Mouse (Mus musculus) spleen, adult 18-20 months (tissue): ENCODE data around the gene Bcl2l13.
A peak's percentile ranks its signal among the peaks of the same experiment; 100 is the strongest.
"Not testable (repeated sequence)": the region's sequence is repeated elsewhere in the genome, so short reads cannot be mapped to it uniquely, and the experiment has no call there.

ENCODE experiments used
- DNase-seq, 2 experiments: peaks; one replicate each; pipeline ENCODE4 v3.0.0; 2022; ENCODE audit warnings: mixed read lengths in 2 of 2

Gene Bcl2l13

GRCm38 (mm10) chr6:120830866-120831608, 5.0 kb upstream of the Bcl2l13 start:
- DNase-seq: no peak

GRCm38 (mm10) chr6:120832097-120832496, 3.9 kb upstream of the Bcl2l13 start:
- DNase-seq: no peak

GRCm38 (mm10) chr6:120834766-120835321, 1.2 kb upstream of the Bcl2l13 start:
- no peak for DNase-seq

GRCm38 (mm10) chr6:120836389-120837151, 558 bp downstream of the Bcl2l13 start:
- DNase-seq: no peak

DNA sequence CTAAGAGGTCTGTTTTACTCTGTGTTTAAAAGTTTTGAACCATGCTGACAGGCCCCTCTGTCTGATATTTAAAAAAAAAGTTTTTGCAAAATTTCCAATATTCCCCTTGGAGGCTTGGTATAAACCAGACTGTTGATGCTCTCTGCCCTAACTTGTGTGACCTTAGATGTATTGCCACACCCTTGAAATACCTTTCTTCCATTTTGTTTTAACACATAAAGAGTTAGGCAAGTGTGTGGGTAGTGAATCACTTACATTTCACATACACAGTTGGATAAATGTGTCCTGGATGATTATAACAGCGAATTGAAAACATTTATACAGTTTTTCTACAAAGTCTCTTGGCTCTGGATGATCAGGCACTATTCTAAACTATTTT, 1.1 kb downstream of the Bcl2l13 start:
- DNase-seq: no peak

DNA sequence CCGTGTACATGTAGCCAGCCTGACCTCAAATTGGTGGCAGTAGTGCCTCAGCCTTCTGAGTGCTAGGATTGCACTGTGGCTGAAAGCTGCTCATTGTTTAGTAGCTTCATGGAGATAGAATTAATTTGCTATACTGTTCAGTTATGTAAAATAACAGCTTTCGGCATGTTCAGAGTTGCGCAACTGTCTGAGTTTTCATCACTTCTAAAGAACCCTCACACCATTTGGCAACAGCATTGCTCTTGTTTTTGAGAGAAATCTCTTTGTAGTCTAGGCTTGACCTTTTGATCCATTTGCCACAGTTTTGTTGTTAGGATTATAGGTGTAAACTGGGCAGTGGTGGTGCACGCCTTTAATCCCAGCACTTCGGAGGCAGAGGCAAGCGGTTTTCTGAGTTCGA, 4.2 kb downstream of the Bcl2l13 start:
- DNase-seq: no peak

DNA sequence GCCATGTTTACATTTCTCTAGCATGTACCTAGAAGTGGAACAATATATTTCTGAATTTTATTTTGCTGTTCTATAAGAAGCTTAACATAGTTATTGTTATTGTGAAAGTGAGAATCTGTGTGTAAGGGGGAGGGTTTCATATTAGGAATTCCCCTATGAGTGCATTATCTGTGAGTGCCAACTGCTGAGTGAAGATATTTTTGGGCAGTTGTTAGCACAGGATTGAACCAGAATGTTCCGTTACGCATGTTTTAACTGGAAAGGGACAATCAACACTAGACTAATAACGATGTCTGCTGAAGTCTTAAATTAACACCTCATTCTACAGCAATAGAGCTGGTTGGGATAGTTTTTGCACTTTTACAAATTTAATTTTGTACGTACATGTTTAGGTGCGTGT, 5.7 kb downstream of the Bcl2l13 start:
- DNase-seq: no peak

GRCm38 (mm10) chr6:120850720-120851119, 14.7 kb downstream of the Bcl2l13 start:
- not testable (repeated sequence) for DNase-seq

- DNase-seq: no peak
These were observed 18.4 kb downstream of the Bcl2l13 start for GRCm38 (mm10) chr6:120854413-120854812.

DNA sequence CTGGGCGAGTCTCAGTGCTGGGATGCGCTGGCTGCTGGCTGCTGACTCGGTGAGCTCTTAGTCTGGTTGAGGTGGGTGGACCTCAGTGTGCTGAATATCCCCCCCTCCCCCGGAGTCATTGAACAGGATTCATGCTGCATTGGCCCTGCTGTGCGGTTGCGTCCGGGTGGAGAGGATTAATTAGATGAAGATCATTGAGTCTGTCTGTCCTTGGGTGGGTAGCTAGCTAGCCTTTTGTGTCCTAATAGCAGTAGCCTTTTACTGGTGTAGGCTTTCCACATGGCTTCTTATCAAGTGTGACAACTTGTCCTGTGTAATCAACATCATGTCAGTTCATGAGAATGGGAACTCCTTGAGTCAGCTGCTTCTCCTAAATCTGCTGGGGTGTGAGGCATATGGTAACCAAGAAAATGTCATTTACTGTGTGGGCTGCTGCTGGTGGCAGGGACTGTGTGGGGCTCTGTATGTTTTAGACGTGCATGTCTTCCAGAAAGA, 22.3 kb downstream of the Bcl2l13 start:
- no peak for DNase-seq

DNA sequence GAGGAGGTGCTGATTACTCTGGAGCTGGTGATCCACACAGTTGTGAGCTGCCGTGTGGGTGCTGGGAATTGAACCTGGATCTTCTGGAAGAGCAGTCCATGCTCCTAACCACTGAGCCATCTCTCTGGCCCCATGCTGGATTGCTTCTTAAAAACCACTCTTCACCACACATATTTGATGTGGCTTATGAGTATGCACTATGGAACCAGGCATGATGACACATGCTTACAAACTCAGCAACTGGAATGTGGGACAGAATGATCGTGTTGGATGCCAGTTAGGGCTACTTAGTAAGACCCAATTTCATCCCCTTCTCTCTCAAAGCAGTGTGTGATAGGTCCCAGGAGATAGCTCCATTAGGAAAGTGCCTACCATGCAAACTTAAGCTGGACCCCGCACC, 24.1 kb downstream of the Bcl2l13 start:
- DNase-seq: no peak

GRCm38 (mm10) chr6:120866051-120866814, 30.2 kb downstream of the Bcl2l13 start:
- DNase-seq: no peak

- no peak for DNase-seq
These were observed 32.8 kb downstream of the Bcl2l13 start for GRCm38 (mm10) chr6:120868824-120869223.

DNA sequence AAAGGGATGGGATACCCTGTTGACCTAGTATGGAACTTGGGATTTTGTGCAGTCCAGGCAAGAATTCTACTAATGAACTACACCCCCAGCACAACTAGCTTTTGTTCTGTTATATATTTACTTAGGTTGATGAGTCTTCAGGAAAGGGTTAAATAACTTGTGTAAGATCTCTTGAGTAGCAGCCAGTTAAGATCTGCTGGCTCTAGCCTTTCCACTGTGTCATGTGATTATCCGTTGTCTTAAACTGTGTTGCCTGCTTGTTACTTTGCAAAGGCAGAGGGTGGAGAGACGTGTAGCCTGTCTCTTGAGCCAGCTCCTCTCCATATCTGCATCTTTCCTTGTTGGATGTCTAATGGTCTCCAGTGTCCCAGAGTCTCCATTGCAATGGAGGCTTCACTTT, 35.3 kb downstream of the Bcl2l13 start:
- no peak for DNase-seq

- no peak for DNase-seq
These were observed 37.9 kb downstream of the Bcl2l13 start for GRCm38 (mm10) chr6:120873874-120874273.

DNA sequence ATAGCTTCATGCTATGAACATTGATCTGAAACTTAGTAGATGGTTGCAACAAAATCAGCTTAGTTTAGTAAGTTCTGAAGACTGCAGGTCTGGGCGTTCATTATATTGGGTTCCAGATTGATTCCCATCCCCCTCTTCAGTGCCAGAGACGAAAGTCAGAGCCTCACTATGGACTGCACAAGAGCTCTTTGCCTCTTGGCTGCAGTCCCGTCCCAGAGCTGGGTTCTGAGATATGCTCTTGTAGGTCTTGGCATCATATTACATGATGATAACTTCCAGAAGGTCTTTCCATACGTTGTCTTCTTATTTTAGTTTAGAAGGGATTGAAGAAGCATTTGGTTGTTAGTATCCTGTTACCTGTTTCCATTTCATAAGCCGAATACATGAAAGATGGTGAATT, 43.0 kb downstream of the Bcl2l13 start:
- no peak for DNase-seq

- no peak for DNase-seq
These were observed 48.4 kb downstream of the Bcl2l13 start for GRCm38 (mm10) chr6:120884436-120884835.

- no peak for DNase-seq
These were observed 50.7 kb downstream of the Bcl2l13 start for GRCm38 (mm10) chr6:120886696-120887095.

- DNase-seq: no peak
These were observed 58.1 kb downstream of the Bcl2l13 start for GRCm38 (mm10) chr6:120894089-120894488.

DNA sequence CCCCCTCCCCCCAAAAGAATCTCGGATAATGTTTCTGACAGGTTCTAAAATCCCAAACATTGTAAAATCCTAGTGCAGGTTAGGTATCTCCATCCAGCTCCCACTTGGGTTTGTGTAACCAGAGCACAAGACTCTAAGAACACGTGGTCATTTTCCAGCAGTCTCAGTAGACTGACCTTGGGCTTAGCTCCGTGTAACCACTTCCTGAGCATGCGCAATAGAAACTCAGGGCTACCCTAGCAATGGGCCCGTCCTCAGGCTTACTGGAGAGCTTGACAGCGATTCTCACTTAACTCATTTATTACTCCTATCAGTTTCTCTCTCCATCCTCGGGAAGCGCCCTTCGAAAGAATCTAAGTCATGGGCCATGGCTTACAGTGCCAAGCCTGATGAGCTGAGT, 58.5 kb downstream of the Bcl2l13 start:
- DNase-seq: no peak

- DNase-seq: peak in 1 of 2 experiments; percentile 39
These were observed 62.3 kb downstream of the Bcl2l13 start for GRCm38 (mm10) chr6:120898188-120898833.
